Mouse (Mus musculus) CH12.LX (cell line): Measurements from ENCODE around the gene Pex14. TPM values are rescaled to one million over a fixed set of nuclear protein-coding genes. Genes with fewer than 3 reads are reported as not detected.

Experiments
- DNase-seq: peaks from one replicate; pipeline ENCODE4 v3.0.0-alpha.2; 2013; ENCODE audit errors: extremely low read depth
- H3K27ac ChIP-seq: 2 replicates; pipeline ENCODE4 v1.5.1; 2012; ENCODE audit warnings: low read depth, mild to moderate bottlenecking, control low read depth, moderate library complexity; ENCODE audit not compliant: insufficient read depth
- H3K27me3 ChIP-seq: replicated peaks from 2 replicates; pipeline ENCODE3; 2012; ENCODE audit warnings: inconsistent platforms
- H3K36me3 ChIP-seq, 2 experiments: replicated peaks in 1 of 2; 2 replicates each; pipeline versions ENCODE3 to v1.6.1; 2012; ENCODE audit warnings: inconsistent platforms in 1 of 2, low read length in 1 of 2, mild to moderate bottlenecking in 1 of 2, mixed read lengths in 1 of 2, moderate library complexity in 1 of 2; ENCODE audit not compliant: control insufficient read depth in 1 of 2, insufficient read depth in 1 of 2
- H3K4me1 ChIP-seq, 2 experiments: 2 replicates each; pipeline ENCODE4 v1.6.1; 2012; ENCODE audit warnings: inconsistent platforms in 1 of 2, moderate library complexity in 1 of 2; ENCODE audit not compliant: insufficient read depth in 2 of 2, control insufficient read depth in 1 of 2
- H3K4me2 ChIP-seq: 2 replicates; pipeline ENCODE4 v1.6.1; 2012; ENCODE audit warnings: low read depth, mild to moderate bottlenecking, control low read depth; ENCODE audit not compliant: poor library complexity, insufficient read depth, severe bottlenecking
- H3K4me3 ChIP-seq, 3 experiments: fragments of 150-350 bp in 1 of 3; sonication (generic) in 1 of 3; replicated peaks in 1 of 3; 2 replicates each; pipeline versions ENCODE3 to v1.5.1; 2011 to 2012; ENCODE audit warnings: low read depth in 2 of 3, low read length in 2 of 3, mild to moderate bottlenecking in 2 of 3, moderate library complexity in 2 of 3, control low read depth in 1 of 3, improper control_type of control experiment in 1 of 3, inconsistent platforms in 1 of 3, mixed read lengths in 1 of 3; ENCODE audit not compliant: poor library complexity in 1 of 3
- H3K79me2 ChIP-seq: replicated peaks from 2 replicates; pipeline ENCODE4 v1.6.1; 2012; ENCODE audit warnings: mild to moderate bottlenecking, moderate library complexity; ENCODE audit not compliant: control insufficient read depth, poor library complexity, insufficient read depth, severe bottlenecking; ENCODE audit errors: extremely low read depth
- H3K9ac ChIP-seq: 2 replicates; pipeline ENCODE4 v1.6.1; 2012; ENCODE audit warnings: low read depth, mild to moderate bottlenecking, control low read depth, moderate library complexity; ENCODE audit not compliant: insufficient read depth
- H3K9me3 ChIP-seq: replicated peaks from 2 replicates; pipeline ENCODE3; 2012; ENCODE audit warnings: low read length, inconsistent platforms, mixed read lengths
- CHD1 ChIP-seq: IDR thresholded peaks from 2 replicates; pipeline ENCODE4 v1.6.1; 2012; ENCODE audit warnings: low read depth, low read length, improper control_type of control experiment, inconsistent platforms
- CTCF ChIP-seq, 2 experiments: IDR thresholded peaks in 1 of 2; conservative IDR thresholded peaks in 1 of 2; 2 replicates each; pipeline ENCODE4 v1.5.1; 2011 to 2012; ENCODE audit warnings: low read depth in 2 of 2, low read length in 2 of 2, improper control_type of control experiment in 1 of 2, inconsistent platforms in 1 of 2, mild to moderate bottlenecking in 1 of 2, moderate library complexity in 1 of 2
- E2F4 ChIP-seq: IDR thresholded peaks from 2 replicates; pipeline ENCODE4 v1.6.1; 2011; ENCODE audit warnings: low read depth, low read length, improper control_type of control experiment; ENCODE audit not compliant: insufficient replicate concordance
- EP300 ChIP-seq: IDR thresholded peaks from 2 replicates; pipeline ENCODE4 v1.6.1; 2011; ENCODE audit warnings: low read length, improper control_type of control experiment
- ETS1 ChIP-seq: conservative IDR thresholded peaks from 2 replicates; pipeline ENCODE4 v1.6.1; 2012; ENCODE audit warnings: low read depth, mild to moderate bottlenecking, inconsistent platforms, low read length, improper control_type of control experiment, moderate library complexity
- HCFC1 ChIP-seq: IDR thresholded peaks from 2 replicates; pipeline ENCODE4 v1.6.1; 2012; ENCODE audit warnings: low read depth, mild to moderate bottlenecking, inconsistent platforms, low read length, improper control_type of control experiment
- KAT2A ChIP-seq: IDR thresholded peaks from 2 replicates; pipeline ENCODE4 v1.6.1; 2012; ENCODE audit warnings: low read length, improper control_type of control experiment, inconsistent platforms; ENCODE audit not compliant: insufficient replicate concordance
- MEF2A ChIP-seq: IDR thresholded peaks from 2 replicates; pipeline ENCODE4 v1.6.1; 2014; ENCODE audit warnings: low read depth, mild to moderate bottlenecking, inconsistent platforms, low read length, improper control_type of control experiment, borderline replicate concordance
- MXI1 ChIP-seq: IDR thresholded peaks from 2 replicates; pipeline ENCODE4 v1.6.1; 2011; ENCODE audit warnings: mild to moderate bottlenecking, low read depth, low read length, improper control_type of control experiment
- NRF1 ChIP-seq: IDR thresholded peaks from 2 replicates; pipeline ENCODE4 v1.6.1; 2014; ENCODE audit warnings: low read depth, mild to moderate bottlenecking, inconsistent platforms, low read length, improper control_type of control experiment, moderate library complexity
- POLR2A ChIP-seq: IDR thresholded peaks from 2 replicates; pipeline ENCODE4 v1.6.1; 2011; ENCODE audit warnings: low read depth, mild to moderate bottlenecking, improper control_type of control experiment, low read length
- RCOR1 ChIP-seq: conservative IDR thresholded peaks from 2 replicates; pipeline ENCODE4 v1.6.1; 2012; ENCODE audit warnings: low read depth, mild to moderate bottlenecking, inconsistent platforms, low read length, improper control_type of control experiment
- SIN3A ChIP-seq: IDR thresholded peaks from 2 replicates; pipeline ENCODE4 v1.6.1; 2012; ENCODE audit warnings: low read length, improper control_type of control experiment, inconsistent platforms
- SMC3 ChIP-seq: IDR thresholded peaks from 2 replicates; pipeline ENCODE4 v1.6.1; 2011; ENCODE audit warnings: low read depth, low read length, improper control_type of control experiment
- TCF12 ChIP-seq: IDR thresholded peaks from 2 replicates; pipeline ENCODE4 v1.6.1; 2014; ENCODE audit warnings: low read depth, mild to moderate bottlenecking, inconsistent platforms, low read length, improper control_type of control experiment
- USF1 ChIP-seq: IDR thresholded peaks from 2 replicates; pipeline ENCODE4 v1.6.1; 2014; ENCODE audit warnings: low read depth, mild to moderate bottlenecking, inconsistent platforms, low read length, improper control_type of control experiment
- ZKSCAN1 ChIP-seq: IDR thresholded peaks from 2 replicates; pipeline ENCODE4 v1.6.1; 2012; ENCODE audit warnings: low read depth, inconsistent platforms, low read length, improper control_type of control experiment, borderline replicate concordance
- dilution Hi-C: fragments of 300-500 bp; cut with MboI; formaldehyde crosslinking; loops from 2 replicates; pipeline ENCODE4 v1.14.3; 2020; ENCODE audit warnings: low sequenced_read_pairs; ENCODE audit not compliant: extremely low pct_unique_long_range_greater_than_20kb, extremely low pct_ligation_motif_present
- in situ Hi-C: fragments of 300-500 bp; cut with MboI; formaldehyde crosslinking; loops from 3 replicates; pipeline ENCODE4 v1.14.3; 2019; ENCODE audit warnings: low sequenced_read_pairs, low pct_ligation_motif_present, low pct_unique_long_range_greater_than_20kb, mixed read lengths
- polyA plus RNA-seq: library from polyadenylated mRNA; unstranded; fragments of >175 nt; gene quantifications from 2 replicates; pipeline ENCODE4 v1.2.1, GENCODE M21; 2012; ENCODE audit warnings: low read depth; ENCODE audit not compliant: insufficient read length
- total RNA-seq, 2 experiments: library from RNA; depleted of rRNA; stranded (reverse); fragments of 300-350 nt in 1 of 2; fragments of >200 nt in 1 of 2; gene quantifications; 2 replicates each; pipeline ENCODE4 v1.2.3; 2012 to 2014

The Pex14 gene
- total and polyA plus RNA-seq, 3 experiments: 48.5 to 67.7 (median 63.6) TPM

DNA sequence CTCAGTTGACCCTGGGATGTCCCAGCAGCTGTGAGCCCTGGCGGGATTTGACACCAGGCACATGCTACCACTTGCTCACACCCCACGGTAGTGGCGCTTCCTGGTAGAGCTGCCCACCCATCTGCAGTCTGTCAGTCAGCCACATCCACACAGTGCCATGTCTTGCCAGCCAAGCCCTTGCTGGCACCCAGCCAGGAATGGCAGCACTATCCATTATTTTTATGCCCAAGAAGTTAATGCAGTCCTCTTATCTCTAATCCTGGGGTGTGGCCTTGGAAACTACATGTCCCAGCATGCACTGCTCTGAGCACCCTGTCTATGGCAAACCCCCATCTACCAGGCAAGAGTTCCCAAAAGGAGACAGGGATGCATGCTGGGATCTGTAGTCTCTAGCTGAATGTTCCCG is 154.2 kb downstream of the Pex14 start:
- no peaks in the 10 kb centered on the region for H3K9me3 ChIP-seq
- no peak overlapping the region for H3K4me2 ChIP-seq
- peaks cover 0 to 22% of the 10 kb centered on the region in 2 experiments for H3K36me3 ChIP-seq
- TF ChIP-seq E2F4: no peak
- peak; percentile 67 for TF ChIP-seq HCFC1
- no peak for TF ChIP-seq RCOR1
- no peak overlapping the region for H3K4me3 ChIP-seq
- peaks cover 4% of the 10 kb centered on the region for H3K27me3 ChIP-seq
- H3K4me1 ChIP-seq: peaks cover 13 to 17% of the 10 kb centered on the region in 2 experiments
- H3K79me2 ChIP-seq: no peaks in the 10 kb centered on the region
- in situ Hi-C loops: no loop called here
- no peak for DNase-seq
- no peak overlapping the region for H3K9ac ChIP-seq
- no peak overlapping the region for H3K27ac ChIP-seq
- dilution Hi-C loops: no loop called here

DNA sequence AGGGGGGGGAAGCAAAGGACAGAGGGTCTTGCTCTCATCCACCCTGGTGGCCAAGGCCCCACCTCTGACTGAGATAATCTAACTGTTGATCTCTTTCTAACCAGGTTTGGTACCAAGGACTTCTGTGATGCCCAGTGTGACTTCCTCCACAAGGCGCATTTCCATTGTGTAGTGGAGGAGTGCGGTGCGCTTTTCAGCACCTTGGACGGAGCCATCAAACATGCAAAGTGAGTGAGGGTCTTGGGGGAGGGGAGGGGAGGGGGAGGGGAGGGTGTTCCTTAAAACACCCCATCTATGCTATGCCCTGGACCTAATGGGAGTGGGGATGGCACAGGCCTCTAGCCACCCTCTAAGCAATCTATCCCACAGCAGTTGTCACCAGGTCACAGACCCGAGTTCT is 156.6 kb downstream of the Pex14 start:
- Histone ChIP-seq H3K27me3 (peaks cover 25% of the 10 kb centered on the region), H3K4me1 (peaks cover 5 to 7% of the 10 kb centered on the region in 2 experiments; a peak in 3 of 4 replicates), H3K36me3 (peaks cover 0 to 11% of the 10 kb centered on the region in 2 experiments), H3K9me3 (no peaks in the 10 kb centered on the region), H3K27ac (no peak overlapping the region), H3K9ac (no peak overlapping the region), H3K4me2 (no peak overlapping the region), H3K4me3 (no peak overlapping the region), H3K79me2 (no peaks in the 10 kb centered on the region)
- in situ Hi-C loops: no loop called here
- dilution Hi-C loops: no loop called here
- TF ChIP-seq NRF1: no peak
- TF ChIP-seq KAT2A: no peak
- no peak for TF ChIP-seq ZKSCAN1
- no peak for TF ChIP-seq POLR2A
- TF ChIP-seq EP300: no peak
- TF ChIP-seq ETS1: no peak
- TF ChIP-seq MXI1: no peak
- TF ChIP-seq HCFC1: no peak
- TF ChIP-seq CHD1: no peak
- no peak for TF ChIP-seq MEF2A
- TF ChIP-seq CTCF (conservative IDR thresholded peaks at IDR 0.05 in 1 of 2, IDR thresholded peaks at IDR 0.05 in 1 of 2; ENCODE audit: low read depth in 2 of 2, low read length in 2 of 2): no peak
- no peak for TF ChIP-seq USF1
- no peak for TF ChIP-seq TCF12
- TF ChIP-seq RCOR1: no peak
- no peak for TF ChIP-seq SIN3A
- no peak for TF ChIP-seq SMC3
- DNase-seq: no peak
